Mouse (Mus musculus): ENCODE measurements around the gene Terf2. TPM values are rescaled to one million over a fixed set of nuclear protein-coding genes. Genes with fewer than 3 reads are reported as not detected.
A peak's percentile ranks its signal among the peaks of the same experiment; 100 is the strongest.
"Not testable (repeated sequence)": the region's sequence is repeated elsewhere in the genome, so short reads cannot be mapped to it uniquely, and the experiment has no call there.

The Terf2 gene
- total RNA-seq, 1 experiment from 2014 or later, result 25.0 TPM

GRCm38 (mm10) chr8:107114150-107115007 lies 18.0 kb upstream of the Terf2 start:
- peak; percentile 23 for DNase-seq

GRCm38 (mm10) chr8:107113209-107113608 lies 16.9 kb upstream of the Terf2 start:
- DNase-seq, result no peak

GRCm38 (mm10) chr8:107111340-107112105 lies 15.2 kb upstream of the Terf2 start:
- DNase-seq, result peak; percentile 73

DNA sequence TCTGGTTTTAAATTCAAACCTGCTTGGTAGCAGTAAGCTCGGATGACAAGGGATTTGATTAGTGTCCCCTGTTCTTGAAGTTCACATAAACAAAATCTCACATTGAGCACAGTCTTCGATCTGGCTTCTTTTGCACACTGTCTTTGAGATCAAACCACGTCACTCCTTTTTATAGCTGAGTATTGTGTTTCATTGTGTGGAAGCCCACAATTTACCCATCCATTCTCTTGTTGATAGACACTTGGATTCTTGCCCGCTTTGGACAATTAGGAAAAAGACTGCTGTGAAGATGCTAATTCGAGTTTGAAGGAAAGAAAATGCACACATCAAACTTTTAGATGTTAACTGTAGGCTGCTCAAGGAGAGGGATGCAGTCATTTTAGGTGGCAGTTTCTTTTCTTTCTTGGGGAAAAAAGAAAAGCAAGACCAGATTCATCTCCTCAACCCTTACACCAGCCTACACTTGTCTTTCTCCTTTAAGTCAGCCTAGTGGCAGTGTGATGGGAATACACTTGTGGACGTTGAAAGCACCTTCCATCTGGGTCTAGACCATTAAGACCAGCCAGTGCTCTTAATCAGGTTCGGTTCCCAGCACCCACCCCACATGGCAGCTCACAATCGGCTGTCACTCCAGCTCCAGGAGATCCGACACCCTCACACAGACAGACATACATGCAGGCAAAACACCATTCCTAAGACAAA lies 14.4 kb upstream of the Terf2 start:
- no peak for DNase-seq

- DNase-seq, result no peak
Measured at GRCm38 (mm10) chr8:107109816-107110435, 13.6 kb upstream of the Terf2 start.

GRCm38 (mm10) chr8:107108978-107109720 lies 12.8 kb upstream of the Terf2 start:
- DNase-seq, result peak; percentile 18

GRCm38 (mm10) chr8:107108089-107108488 lies 11.7 kb upstream of the Terf2 start:
- not testable (repeated sequence) for DNase-seq

- DNase-seq, result peak; percentile 92
Measured at GRCm38 (mm10) chr8:107104547-107104946, 8.2 kb upstream of the Terf2 start.

- DNase-seq, result no peak
Measured at GRCm38 (mm10) chr8:107100635-107101034, 4.3 kb upstream of the Terf2 start.

- no peak for DNase-seq
Measured at GRCm38 (mm10) chr8:107095717-107096365, 506 bp downstream of the Terf2 start.

- no peak for DNase-seq
Measured at GRCm38 (mm10) chr8:107090531-107090930, 5.8 kb downstream of the Terf2 start.

- no peak for DNase-seq
Measured at GRCm38 (mm10) chr8:107088526-107089063, 7.8 kb downstream of the Terf2 start.

GRCm38 (mm10) chr8:107086018-107086417 lies 10.3 kb downstream of the Terf2 start:
- no peak for DNase-seq

- peak; percentile 25 for DNase-seq
Measured at GRCm38 (mm10) chr8:107085358-107085757, 11.0 kb downstream of the Terf2 start.

DNA sequence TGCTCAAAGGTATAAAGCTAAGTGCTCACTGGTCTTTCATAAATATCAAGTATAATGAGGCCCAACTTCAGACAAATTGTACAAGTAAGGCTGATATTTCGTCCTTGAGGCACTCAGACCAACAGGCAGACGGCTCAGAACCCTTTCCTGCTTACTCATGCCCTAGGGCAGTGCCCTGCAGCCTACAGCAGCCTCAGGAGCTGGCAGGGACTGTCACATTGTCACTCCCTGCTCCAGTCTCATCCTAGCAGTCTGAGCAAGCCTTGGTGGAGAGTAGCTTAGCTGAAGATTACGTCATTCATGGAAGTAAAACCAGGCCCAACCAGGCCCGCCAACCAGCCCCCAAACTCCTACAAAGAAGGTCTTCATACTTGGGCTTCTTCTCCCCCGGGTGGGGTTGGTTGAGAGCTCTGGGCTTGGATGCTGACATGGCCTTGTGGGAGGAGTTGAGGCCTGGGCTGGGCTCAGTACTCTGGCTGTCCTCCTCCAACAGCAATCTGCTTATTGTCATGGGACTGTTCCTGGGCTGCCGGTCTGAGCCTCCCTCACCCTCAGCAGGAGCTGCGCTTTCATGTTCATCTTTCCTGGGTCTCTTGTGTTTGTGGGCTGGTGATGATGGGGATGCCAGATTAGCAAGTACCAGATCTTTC lies 20.0 kb downstream of the Terf2 start:
- peak; percentile 54 for DNase-seq

- DNase-seq, result no peak
Measured at GRCm38 (mm10) chr8:107074128-107074527, 22.2 kb downstream of the Terf2 start.

DNA sequence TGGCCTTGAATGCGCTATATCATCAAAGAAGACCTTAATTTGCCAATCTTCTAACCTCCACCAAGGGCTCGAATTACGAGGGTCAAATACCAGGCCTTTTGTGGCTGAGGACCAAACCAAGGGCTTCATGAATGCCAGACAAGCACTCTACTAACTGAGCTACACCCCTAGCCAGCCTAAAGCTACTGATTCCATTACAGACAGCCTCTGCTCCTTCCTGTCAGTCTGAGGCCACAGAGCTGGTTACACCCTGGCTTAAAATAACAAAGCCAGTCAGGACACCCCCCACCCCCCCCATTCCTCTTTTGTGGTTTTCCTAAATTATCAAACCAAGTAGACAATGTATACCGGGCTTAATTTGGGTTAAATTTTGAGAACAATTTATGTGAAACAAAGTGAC lies 22.6 kb downstream of the Terf2 start:
- DNase-seq, result no peak

- peak; percentile 63 for DNase-seq
Measured at GRCm38 (mm10) chr8:107065511-107066496, 30.5 kb downstream of the Terf2 start, which contains the start of gene Tmed6. Gene Tmed6 (minus strand): TSS chr8:107065644.

GRCm38 (mm10) chr8:107062613-107063012 lies 33.7 kb downstream of the Terf2 start:
- DNase-seq, result no peak
